Mouse (Mus musculus) v-Abl transformed pro-B cells (cell line): ENCODE results near the gene Chmp4b.

Experiments used
- in situ Hi-C, 2 experiments: fragments of 400-800 bp; cut with MboI; formaldehyde crosslinking; loops; one replicate each; pipeline ENCODE4 v1.15.1; 2025; ENCODE audit not compliant: unreplicated experiment in 2 of 2

Gene Chmp4b

DNA sequence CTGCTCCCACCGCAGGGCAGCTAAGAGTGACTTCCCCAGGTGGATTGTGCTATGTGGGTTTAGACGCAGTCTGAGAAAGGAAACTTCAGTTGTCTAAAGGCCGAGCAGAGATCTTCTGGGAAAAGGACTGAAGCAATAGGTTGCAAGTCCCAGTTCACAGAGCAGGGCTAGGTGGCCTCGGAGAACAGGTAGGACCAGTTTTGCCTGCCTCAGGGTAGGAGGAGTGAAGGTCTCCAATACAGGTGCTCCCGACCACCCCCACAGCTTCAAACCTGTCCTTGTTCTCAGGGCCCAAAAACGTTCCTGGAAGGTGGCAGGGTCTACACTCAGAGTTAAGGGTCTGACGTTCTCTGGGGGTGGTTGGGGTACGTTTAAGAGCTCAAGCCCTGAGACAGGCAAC is at the start of gene Chmp4b:
Gene Chmp4b (plus strand): TSS at position 343 of the 400 bp plus-strand sequence.
- in situ Hi-C loops = no loop called here

DNA sequence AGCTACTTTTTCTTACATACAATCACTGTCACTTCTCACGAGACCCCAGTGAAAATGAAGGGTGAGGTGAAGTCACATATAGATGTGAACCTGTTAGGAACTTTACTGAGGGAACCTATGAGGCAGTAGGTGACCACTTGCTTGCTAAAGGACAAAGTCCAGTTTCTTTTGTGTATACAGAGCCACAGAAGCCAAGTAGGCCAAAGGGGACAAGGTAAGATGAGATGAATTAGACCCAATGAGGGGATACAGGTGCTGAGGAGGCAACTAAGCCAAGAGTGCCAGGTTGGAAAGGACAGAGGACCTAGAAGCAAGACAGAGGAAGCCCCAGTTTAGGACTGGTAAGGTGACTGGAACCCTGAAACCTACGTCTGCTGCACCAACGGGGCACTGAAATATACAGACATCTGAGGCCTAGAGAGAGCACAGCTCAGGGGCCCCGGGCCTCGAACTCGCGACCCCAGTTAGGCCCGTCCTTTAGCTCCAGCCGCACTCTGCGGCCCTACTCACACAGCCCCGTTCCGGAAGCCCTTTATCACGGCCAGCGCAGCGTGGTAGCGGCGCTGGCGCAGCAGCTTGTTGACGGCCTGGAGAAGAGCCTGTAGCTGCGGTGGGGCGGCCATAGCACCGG is 48.4 kb upstream of the Chmp4b start:
- in situ Hi-C loops = no loop called here

GRCm38 (mm10) chr2:154603638-154604153 is 47.8 kb upstream of the Chmp4b start, which contains the start of gene Pxmp4:
Gene Pxmp4 (minus strand): TSS chr2:154603708.
- in situ Hi-C loops = no loop called here

GRCm38 (mm10) chr2:154604156-154604555 is 47.3 kb upstream of the Chmp4b start:
- in situ Hi-C loops = no loop called here

DNA sequence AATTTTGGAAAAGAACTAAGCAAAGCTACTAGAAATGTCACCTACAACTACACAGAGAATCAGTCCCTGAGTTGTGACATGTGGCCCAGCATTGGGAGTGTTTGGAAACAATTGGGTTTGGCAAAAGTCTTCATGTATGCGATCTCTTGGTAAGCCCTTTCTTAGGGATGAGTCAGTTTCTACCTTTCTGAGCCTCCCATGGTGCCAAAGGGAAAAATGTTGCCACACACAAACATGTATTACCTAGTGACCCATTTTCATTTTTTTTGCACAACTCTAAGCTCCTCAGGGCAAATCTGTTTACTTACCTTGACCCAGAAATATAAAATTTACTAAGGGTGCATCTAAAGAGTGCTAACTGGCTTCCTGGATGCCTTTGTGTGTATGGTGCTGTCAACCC is 44.5 kb upstream of the Chmp4b start:
- in situ Hi-C loops = no loop called here

- in situ Hi-C loops = no loop called here
These were observed 42.3 kb upstream of the Chmp4b start for GRCm38 (mm10) chr2:154609050-154609767.

- in situ Hi-C loops = loop anchor here (10.0 kb wide), 1 partner anchor 199 kb away; no protein-coding TSS in a partner anchor
These were observed 38.1 kb upstream of the Chmp4b start, which contains the start of the genes Zfp341 and 4930519P11Rik for GRCm38 (mm10) chr2:154613118-154614115. Gene Zfp341 (plus strand): TSS chr2:154613297. Gene 4930519P11Rik (minus strand): TSS chr2:154613437.

GRCm38 (mm10) chr2:154614841-154615576 is 36.5 kb upstream of the Chmp4b start:
- in situ Hi-C loops = loop anchor here (10.0 kb wide), 1 partner anchor 200 kb away; no protein-coding TSS in a partner anchor

GRCm38 (mm10) chr2:154615674-154616073 is 35.8 kb upstream of the Chmp4b start:
- in situ Hi-C loops = loop anchor here (10.0 kb wide), 1 partner anchor 201 kb away; no protein-coding TSS in a partner anchor

- in situ Hi-C loops = loop anchor here (10.0 kb wide), 1 partner anchor 202 kb away; no protein-coding TSS in a partner anchor
These were observed 34.4 kb upstream of the Chmp4b start for GRCm38 (mm10) chr2:154617061-154617460.

DNA sequence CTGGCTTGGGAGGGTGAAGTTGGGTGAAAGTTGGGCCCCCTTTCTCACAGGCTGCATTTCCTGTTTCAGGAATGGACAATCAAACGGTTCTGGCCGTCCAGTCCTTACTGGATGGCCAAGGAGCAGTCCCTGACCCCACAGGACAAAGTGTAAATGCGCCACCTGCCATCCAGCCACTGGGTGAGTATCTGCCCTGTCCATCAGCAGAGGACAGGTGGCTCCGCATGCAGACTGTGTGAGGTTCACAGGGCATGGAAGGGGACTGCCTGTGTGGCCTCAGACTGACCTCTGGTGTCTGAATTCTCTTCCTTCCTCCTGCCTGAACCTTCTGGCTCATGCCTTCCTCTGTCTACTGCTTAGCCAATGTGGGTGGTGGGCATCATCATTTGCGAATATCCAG is 29.8 kb upstream of the Chmp4b start:
- in situ Hi-C loops = no loop called here

DNA sequence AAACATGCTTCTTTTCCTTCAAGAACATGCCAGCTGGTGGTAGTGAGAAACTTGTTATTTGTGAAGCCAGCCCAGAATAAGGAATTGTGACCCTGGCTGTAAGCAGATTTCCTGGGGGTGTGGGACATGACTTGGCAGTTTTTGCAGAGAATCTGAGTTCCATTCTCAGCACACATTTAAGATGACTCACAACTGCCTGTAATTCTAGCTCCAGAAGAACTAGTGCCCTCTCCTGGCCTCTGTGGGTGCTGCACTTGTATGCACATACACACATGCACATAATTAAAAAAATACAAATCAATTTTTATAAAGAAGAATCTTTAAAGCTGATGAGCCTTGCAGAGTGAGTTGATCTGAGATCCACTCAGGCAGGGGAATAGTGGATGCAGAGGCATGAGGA is 27.4 kb upstream of the Chmp4b start:
- in situ Hi-C loops = no loop called here

DNA sequence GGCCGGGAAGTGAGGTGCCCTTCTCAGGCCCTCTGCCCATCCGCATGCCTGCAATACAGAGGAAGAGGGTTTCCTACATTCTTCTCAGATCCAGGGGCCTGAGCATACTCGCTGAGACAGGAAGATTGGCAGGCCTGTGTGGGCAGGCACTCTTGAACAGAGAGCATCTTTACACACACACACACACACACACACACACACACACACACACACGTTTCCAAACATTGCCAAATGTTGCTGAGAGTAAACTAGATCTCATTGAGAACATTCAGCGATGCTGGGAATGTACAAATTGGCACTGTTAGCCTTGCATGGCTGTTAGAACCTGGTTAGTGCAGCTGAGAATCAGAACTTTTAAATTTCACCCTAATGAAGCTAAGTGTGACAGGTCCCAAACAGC is 21.0 kb upstream of the Chmp4b start:
- in situ Hi-C loops = no loop called here

- in situ Hi-C loops = no loop called here
These were observed 19.2 kb upstream of the Chmp4b start for GRCm38 (mm10) chr2:154632203-154632780.

DNA sequence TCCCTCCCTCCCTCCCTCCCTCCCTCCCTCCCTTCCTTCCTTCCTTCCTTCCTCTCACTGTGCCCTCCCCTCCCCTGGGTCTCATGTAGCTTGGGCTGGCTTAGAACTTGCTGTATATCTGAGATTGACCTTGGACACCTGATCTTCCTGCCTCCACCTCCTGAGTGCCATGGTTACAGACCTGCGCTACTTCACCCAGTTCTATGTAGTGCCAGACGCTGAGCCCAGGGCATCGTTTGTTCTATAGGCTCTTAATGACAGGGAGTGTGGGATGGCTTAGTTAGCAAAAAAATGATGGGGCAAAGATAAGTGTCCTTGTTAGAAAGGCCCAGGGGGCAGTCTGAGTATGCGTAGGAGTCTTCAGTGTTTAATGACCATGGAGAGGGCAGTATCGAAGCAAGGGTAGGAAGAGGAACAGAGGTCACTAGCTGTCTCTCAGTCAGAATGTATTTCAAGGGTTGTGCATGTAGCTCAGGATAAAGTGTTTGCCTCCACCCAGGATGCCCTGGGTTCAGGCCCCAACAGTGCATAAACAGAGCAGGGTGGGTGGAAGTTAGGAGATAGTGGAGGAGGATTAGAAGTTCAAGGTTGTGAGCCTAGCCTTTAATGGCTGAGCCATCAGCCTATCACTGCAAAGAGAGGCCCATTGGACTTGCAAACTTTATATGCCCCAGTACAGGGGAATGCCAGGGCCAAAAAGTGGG is 18.3 kb upstream of the Chmp4b start:
- in situ Hi-C loops = no loop called here

DNA sequence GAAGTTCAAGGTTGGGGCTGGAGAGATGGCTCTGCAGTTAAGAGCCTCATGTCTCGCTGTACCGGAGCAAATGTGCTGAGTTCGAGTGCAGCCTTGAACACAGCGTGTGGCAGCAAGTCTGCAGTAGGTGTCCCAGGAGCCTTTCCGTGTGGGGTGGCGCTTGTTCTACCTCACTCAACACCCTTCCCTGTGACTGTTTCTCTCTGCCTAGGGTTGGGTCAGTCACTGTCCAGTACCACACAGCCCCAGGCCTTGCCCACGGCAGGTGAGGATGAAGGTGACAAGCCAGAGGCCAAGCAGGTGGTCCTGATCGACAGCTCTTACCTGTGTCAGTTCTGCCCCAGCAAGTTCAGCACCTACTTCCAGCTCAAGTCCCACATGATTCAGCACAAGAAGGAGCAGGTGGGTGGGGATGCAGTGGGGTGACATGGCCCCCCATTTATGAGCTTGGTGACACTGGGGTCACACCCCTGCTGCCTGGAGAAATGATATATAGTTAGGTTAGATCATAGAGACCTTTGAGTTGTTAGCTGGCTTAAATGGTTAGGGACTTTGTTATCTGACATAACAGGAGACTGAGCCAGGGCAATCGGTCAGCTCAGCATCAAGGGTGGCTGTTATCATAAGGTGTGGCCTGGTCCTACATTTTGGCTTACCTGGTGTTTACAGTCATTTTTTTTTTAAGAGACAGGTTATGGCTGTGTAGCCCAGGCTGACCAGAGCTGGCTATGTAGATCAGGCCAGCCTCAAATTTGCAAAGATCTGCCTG is 17.4 kb upstream of the Chmp4b start:
- in situ Hi-C loops = no loop called here

GRCm38 (mm10) chr2:154635826-154636225 is 15.7 kb upstream of the Chmp4b start:
- in situ Hi-C loops = no loop called here

DNA sequence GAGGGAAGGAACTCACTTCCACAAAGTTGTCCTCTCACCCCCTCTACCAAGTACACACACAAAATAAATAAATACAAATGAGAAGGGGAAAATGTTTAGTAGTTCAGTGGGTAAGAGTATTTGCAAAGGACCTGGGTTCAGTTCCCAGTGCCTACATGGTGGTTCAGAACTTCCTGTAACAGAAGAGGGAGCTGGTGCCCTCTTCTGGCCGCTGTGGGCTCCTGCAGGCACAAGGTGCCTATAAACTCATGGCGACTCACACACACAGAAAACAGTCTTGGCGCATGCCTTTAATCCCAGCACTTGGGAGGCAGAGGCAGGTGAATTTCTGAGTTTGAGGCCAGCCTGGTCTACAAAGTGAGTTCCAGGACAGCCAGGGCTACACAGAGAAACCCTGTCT is 13.0 kb upstream of the Chmp4b start:
- in situ Hi-C loops = no loop called here
